Comparison of ENCODE assay signal across 8 mouse cellular contexts in the genomic region with DNA sequence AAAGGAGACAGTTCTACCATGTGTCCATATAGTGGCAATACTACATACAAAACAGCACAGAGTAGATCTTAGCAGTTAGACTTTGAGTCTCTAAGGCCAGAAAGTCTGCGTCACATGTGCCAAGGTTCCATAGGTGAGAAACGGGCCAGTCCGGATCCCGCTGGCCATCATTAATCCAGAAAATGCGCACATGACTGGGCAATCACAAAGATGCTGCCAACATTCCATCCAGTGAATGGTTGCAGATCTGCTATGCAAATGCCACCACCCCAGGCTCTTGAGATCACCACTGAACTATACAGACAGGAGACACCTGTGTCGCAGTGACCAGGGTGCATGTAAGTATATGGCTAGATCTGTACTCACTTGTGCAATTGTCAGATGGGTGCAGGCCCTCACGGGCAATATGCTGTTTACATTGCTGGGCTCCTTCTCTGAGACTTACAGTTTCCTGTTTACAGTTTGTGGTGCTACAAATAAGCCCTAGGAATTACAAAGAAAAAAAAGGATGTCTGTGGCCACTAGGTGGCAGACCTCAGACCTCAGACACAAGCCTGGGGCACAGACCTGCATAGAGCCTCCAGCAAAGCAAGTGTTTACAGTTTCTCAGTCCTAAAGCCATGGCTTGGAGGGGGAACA. TPM values are rescaled to one million over a fixed set of nuclear protein-coding genes. Genes with fewer than 3 reads are reported as not detected.
DNase-seq lines count a peak whose midpoint lies in the region; ATAC-seq and TF ChIP-seq lines count a peak whose summit lies in the region.
"Had no signal": no experiment of that assay in that cellular context is flagged by ENCODE, and none has a peak within 500 bp of the region (broad histone marks: within the 10 kb centered on the region; RNA-seq: fewer than 3 reads in every experiment).

No protein-coding gene starts in this region.

- no peak overlapping the region for H3K27ac ChIP-seq in kidney, adult 2 months (ENCODE audit: insufficient read depth, low read depth, low read length)
- peak overlapping the region; percentile 64; the same call in 1 of the 2 replicates for H3K27ac ChIP-seq in neural tube, embryonic 14.5 days (ENCODE audit: low read depth, low read length)
- H3K27ac ChIP-seq: heart, embryonic 13.5 days had no signal

- H3K4me3 ChIP-seq in kidney, adult 2 months (ENCODE audit: insufficient read depth, low read depth, low read length), result no peak overlapping the region
- H3K4me3 ChIP-seq in lung, adult 2 months (replicated peaks; ENCODE audit: extremely low read depth, low read depth, low read length), result no peak overlapping the region
- no peak overlapping the region for H3K4me3 ChIP-seq in neural tube, embryonic 14.5 days (ENCODE audit: low read depth, low read length)
- H3K4me3 ChIP-seq: heart, embryonic 13.5 days had no signal

- H3K27me3 ChIP-seq in kidney, adult 2 months (replicated peaks; ENCODE audit: control insufficient read depth, insufficient read depth, low read length), result no peaks in the 10 kb centered on the region
- H3K27me3 ChIP-seq in neural tube, embryonic 14.5 days (ENCODE audit: control insufficient read depth, insufficient read depth, low read length), result no peaks in the 10 kb centered on the region

- H3K36me3 ChIP-seq in kidney, adult 2 months (ENCODE audit: control insufficient read depth, insufficient read depth, low read length), result no peaks in the 10 kb centered on the region
- H3K36me3 ChIP-seq in neural tube, embryonic 14.5 days (ENCODE audit: control insufficient read depth, insufficient read depth, low read length), result no peaks in the 10 kb centered on the region
- H3K36me3 ChIP-seq: heart, embryonic 13.5 days had no signal

- peak; percentile 70 for TF ChIP-seq CTCF in kidney, adult 2 months (conservative IDR thresholded peaks at IDR 0.05; ENCODE audit: insufficient read depth, insufficient read length, low read depth, low read length)
- TF ChIP-seq CTCF in lung, adult 2 months (IDR thresholded peaks at IDR 0.05; ENCODE audit: insufficient read depth, low read length), result peak; percentile 83

- no peaks in the 10 kb centered on the region for H3K4me1 ChIP-seq in kidney, adult 2 months (ENCODE audit: control insufficient read depth, insufficient read depth, low read length)
- H3K4me1 ChIP-seq in lung, adult 2 months (ENCODE audit: control insufficient read depth, insufficient read depth, low read length), result peaks cover 3% of the 10 kb centered on the region
- peaks cover 22% of the 10 kb centered on the region; the same call in 1 of the 2 replicates for H3K4me1 ChIP-seq in neural tube, embryonic 14.5 days (ENCODE audit: control insufficient read depth, insufficient read depth, low read length)

- H3K9ac ChIP-seq in neural tube, embryonic 14.5 days (replicated peaks; ENCODE audit: low read depth, low read length), result no peak overlapping the region
- H3K9ac ChIP-seq: heart, embryonic 13.5 days had no signal

- no peak for TF ChIP-seq POLR2A in kidney, adult 2 months (IDR thresholded peaks at IDR 0.05; ENCODE audit: low read depth, low read length)
- no peak for TF ChIP-seq POLR2A in lung, adult 2 months (IDR thresholded peaks at IDR 0.05; ENCODE audit: borderline replicate concordance, extremely low read depth, low read depth, low read length)

- no peak overlapping the region; the same call in 1 of the 2 replicates for H3K4me2 ChIP-seq in neural tube, embryonic 14.5 days (ENCODE audit: low read depth, low read length)
- H3K4me2 ChIP-seq: heart, embryonic 13.5 days had no signal

- H3K9me3 ChIP-seq in neural tube, embryonic 14.5 days (ENCODE audit: control insufficient read depth, low read length), result no peaks in the 10 kb centered on the region
- H3K9me3 ChIP-seq: heart, embryonic 13.5 days had no signal

- WGBS in kidney, adult 2 months, result 67% methylated on average over 7 of the region's 7 CpGs
- 75% methylated on average over 7 of the region's 7 CpGs for WGBS in lung, adult 2 months
- 65% methylated on average over 7 of the region's 7 CpGs for WGBS in neural tube, embryonic 14.5 days

- DNase-seq in CD4-positive helper T cell, adult 2 months (ENCODE audit: low read depth, low spot score), result peak; percentile 72
- DNase-seq in ES-CJ7 (ENCODE audit: low read depth, low spot score), result peak; percentile 75
- DNase-seq in cerebellum, adult 8-10 months, result peak; percentile 71
- peak; percentile 69 for DNase-seq in kidney, adult 2 months
- peak; percentile 29 for DNase-seq in lung, adult 2 months

- ATAC-seq in frontal cortex, adult (ENCODE audit: low TSS enrichment), result peak; percentile 29; the same call in 1 of the 2 replicates
- peak; percentile 35; the same call in 1 of the 2 replicates for ATAC-seq in neural tube, embryonic 14.5 days (ENCODE audit: low read depth)

RNA-seq across cellular contexts. Expression of gene Gm20696, which starts 4.0 kb away (rescaled TPM):
- polyA plus RNA-seq in kidney, adult 2 months (2012; rRNA removed), result 0.31 and 0.50 TPM in 2 replicates
- 0.71 and 1.4 TPM in 2 replicates for polyA plus RNA-seq in lung, adult 2 months (2012; rRNA removed)
- 3.0 and 4.5 TPM in 2 replicates for polyA plus RNA-seq in neural tube, embryonic 14.5 days (2014; fragmentation: Nextera tagmentation; extraction: Ambion mirVana)

RNA-seq across cellular contexts. Expression of gene Eif4e3, which starts 4.0 kb away (rescaled TPM):
- 6.6 and 8.4 TPM in 2 replicates for polyA plus RNA-seq in kidney, adult 2 months (2012; rRNA removed)
- 10.8 and 15.2 TPM in 2 replicates for polyA plus RNA-seq in lung, adult 2 months (2012; rRNA removed)
- polyA plus RNA-seq in neural tube, embryonic 14.5 days (2014; fragmentation: Nextera tagmentation; extraction: Ambion mirVana), result 6.8 and 7.8 TPM in 2 replicates

RNA-seq across cellular contexts. Expression of gene Gpr27, which starts 21.9 kb away (rescaled TPM):
- 0.99 and 1.2 TPM in 2 replicates for polyA plus RNA-seq in kidney, adult 2 months (2012; rRNA removed)
- 3.0 and 4.2 TPM in 2 replicates for polyA plus RNA-seq in lung, adult 2 months (2012; rRNA removed)
- 21.0 and 21.7 TPM in 2 replicates for polyA plus RNA-seq in neural tube, embryonic 14.5 days (2014; fragmentation: Nextera tagmentation; extraction: Ambion mirVana)

RNA-seq across cellular contexts. Expression of gene Prok2, which starts 55.6 kb away (rescaled TPM):
- polyA plus RNA-seq in kidney, adult 2 months (2012; rRNA removed), result 0.14 and 0.19 TPM in 2 replicates
- not detected in 2 replicates for polyA plus RNA-seq in lung, adult 2 months (2012; rRNA removed)
- polyA plus RNA-seq in neural tube, embryonic 14.5 days (2014; fragmentation: Nextera tagmentation; extraction: Ambion mirVana), result not detected in 2 replicates
- polyA plus RNA-seq: heart, embryonic 13.5 days had no signal
